Mouse (Mus musculus) heart, adult 8-10 months (tissue): ENCODE data around the gene Mat2a. TPM values are rescaled to one million over a fixed set of nuclear protein-coding genes. Genes with fewer than 3 reads are reported as not detected.
"Not testable (repeated sequence)": the region's sequence is repeated elsewhere in the genome, so short reads cannot be mapped to it uniquely, and the experiment has no call there.

Experiments
- DNase-seq: peaks from one replicate; pipeline ENCODE4 v3.0.0; 2022; ENCODE audit warnings: low spot score
- total RNA-seq, 4 experiments: library from RNA; stranded (reverse); gene quantifications; 2 replicates each; pipeline ENCODE4 v1.2.4; 2022

Gene Mat2a
- 100 to 1,000 TPM; 112 to 150 (median 119) TPM for total RNA-seq

DNA sequence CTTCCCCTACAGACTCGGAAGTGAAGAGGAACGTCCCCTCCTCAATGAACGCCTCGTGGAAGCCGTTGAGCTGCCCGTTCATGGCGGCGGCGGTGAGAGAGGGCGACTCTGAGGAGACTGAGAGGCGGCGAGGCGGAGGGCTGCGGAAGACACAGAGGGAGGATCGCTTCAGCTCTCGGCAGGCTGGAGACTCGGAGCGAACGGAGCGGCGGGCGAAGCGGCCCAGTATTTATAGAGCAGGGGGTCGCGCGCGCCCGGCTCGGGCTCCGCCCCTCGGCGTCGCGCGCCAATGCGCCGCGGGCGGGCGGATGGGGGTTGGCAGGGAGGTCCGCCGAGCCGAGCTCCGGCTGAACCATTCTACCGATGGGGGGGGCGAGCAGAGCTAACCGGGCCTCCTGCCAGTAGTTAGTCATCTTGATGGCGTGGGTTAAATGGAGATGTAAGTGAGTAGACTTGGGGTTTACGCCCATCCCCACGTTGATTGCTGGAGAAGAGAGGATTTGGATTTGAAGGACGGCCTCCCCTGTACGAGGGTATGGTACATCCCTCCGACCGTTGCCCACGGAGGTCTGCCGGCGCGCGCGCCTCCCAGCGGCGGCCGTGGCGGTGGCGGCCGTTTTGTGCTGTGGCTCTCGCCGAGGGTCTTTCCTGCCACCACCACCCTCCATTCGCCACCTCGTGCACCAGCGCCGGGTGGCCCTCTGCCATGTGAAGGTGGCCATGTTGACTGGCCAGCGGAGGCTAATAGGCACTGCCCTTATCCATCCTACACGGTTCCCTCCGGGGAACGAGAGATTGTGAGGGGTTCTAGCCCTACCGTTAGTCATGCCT, at the start of gene Mat2a:
TSS of gene Mat2a (minus strand) at position 204 of the 831 bp plus-strand sequence.
- peak; percentile 91 for DNase-seq

- DNase-seq = peak; percentile 68
Observed at GRCm38 (mm10) chr6:72488850-72489249, 49.5 kb upstream of the Mat2a start.

- DNase-seq = no peak
Observed at GRCm38 (mm10) chr6:72487282-72487681, 47.9 kb upstream of the Mat2a start.

DNA sequence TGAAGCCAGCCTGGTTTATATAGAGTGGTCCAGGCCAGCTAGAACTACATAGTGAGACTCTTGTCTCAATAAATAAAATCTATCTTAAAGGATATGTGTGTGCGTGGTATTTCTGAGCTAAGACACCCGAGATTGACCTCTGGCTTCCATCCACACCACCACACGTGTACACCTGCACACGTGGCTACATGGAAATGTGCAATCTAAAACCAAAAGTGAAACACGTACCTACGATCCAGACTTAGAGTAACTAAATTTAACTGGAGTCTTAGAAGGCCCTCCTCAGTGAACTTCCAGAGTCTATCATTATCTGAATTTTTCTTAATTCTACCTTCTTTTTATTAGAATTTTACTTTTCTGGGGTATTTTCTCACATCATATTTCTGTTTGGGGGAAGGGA, 46.9 kb upstream of the Mat2a start:
- no peak for DNase-seq

DNA sequence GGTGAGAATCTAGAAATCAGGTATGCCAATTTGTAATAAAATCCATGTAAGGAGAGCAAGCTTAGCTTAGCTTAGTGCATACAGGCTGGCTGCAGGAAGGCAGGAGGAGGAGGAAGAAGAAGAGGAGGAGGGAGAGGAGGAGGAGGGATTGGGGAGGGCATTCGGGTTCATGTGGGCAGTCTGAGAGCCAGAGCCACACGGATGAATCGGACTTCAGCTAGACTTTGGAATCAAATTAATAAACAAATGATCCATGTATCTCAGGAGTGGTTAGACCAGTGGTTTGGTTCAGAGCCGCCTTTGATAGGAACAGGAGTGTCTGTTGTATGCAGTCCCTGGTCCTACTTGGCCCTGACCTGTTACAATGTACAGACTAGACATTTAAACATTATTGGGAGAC, 45.5 kb upstream of the Mat2a start:
- no peak for DNase-seq

DNA sequence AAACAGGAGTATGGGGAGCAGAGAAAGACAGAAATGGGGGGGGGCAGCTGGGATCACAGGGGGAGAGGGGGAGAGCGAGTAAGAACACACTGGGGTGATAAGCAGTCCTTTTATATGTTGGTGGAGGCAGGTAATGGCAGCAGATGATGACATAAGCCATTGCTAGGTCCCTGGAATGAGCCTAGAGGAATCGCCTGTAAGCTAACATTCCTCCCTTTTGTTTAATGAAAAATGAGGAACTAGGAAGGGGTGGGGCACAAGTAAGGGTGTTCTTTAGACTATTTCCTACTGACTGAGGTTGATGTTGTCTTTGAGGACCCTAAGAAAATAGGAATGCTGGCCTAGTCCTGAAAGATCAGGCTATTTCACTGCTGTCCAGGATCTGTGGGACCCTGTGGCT, 42.8 kb upstream of the Mat2a start:
- DNase-seq = no peak

GRCm38 (mm10) chr6:72480422-72480702, 41.0 kb upstream of the Mat2a start:
- DNase-seq = no peak

- no peak for DNase-seq
Observed at GRCm38 (mm10) chr6:72479645-72480421, 40.5 kb upstream of the Mat2a start.

GRCm38 (mm10) chr6:72478691-72479090, 39.3 kb upstream of the Mat2a start:
- DNase-seq = not testable (repeated sequence)

DNA sequence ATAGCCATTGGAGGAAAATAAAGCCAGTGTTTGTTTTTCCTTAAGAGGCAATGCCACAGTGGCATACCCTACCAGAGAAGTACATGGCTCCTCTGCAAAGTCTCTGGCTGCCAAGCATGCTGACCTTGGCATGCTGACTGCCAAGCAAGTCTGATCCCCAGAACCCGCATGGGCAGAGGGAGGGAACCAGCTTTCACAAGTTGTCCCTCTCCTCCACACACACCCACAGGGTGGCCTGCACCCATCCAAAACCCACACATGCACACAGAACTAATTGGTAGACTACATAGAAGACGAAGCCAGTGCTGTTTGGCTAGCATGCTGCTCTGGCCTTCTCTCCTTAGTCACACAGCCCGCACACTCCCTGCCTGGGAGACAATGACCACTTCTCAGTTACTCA, 38.3 kb upstream of the Mat2a start:
- no peak for DNase-seq

DNA sequence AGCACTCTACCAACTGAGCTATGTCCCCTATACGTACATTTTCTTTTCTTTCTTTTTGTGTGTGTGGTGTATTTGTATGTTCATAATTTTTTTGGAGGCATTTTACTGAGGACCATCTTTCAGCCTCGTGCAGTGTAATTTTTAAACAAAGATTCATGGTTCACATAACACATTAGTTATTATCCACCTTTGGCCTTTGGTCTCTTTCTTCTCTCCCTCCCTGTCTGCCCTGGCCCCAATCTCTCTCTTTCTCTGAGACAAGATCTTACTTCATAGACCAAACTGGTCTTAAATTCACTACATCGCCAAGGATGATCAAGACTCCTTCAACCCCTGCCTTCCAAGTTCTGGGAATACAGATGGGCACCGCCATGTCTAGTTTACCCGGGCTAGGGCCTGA, 37.5 kb upstream of the Mat2a start:
- no peak for DNase-seq

DNA sequence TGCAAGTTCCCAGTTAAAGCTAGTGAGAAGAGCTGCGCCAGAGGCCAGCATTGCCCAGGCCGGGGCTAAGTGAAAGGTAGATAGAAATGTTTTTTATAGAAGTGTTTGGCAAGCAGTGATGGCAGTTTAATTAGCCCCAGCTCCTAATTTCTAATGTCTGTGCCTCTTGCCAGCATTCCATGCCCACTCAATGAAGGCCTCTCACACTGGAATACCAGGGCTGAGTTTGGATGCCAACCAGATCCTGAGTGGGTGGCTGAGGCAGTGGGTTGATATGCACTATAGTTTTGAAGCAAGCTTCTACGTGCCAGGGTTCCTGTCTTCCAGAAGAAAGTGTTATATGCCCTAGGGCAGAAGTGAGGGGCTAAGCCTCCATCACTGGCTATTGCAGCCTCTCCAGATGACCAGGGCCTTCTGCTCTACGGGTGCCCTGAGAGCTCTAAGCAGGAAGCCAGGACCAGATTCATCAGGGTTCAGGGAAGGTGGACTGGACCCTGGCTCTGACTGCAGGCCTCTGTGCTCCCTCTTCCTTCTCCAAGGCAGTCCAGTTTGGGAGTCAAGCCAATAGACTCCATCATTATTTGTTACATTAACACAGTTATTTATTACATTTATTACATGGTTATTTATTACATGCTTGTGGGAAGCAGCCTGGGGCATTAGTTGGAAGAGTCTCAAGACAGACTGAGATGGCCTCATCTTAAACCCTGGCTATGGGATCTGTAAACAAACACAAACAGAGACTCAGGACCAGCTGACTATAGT, 36.0 kb upstream of the Mat2a start:
- no peak for DNase-seq

DNA sequence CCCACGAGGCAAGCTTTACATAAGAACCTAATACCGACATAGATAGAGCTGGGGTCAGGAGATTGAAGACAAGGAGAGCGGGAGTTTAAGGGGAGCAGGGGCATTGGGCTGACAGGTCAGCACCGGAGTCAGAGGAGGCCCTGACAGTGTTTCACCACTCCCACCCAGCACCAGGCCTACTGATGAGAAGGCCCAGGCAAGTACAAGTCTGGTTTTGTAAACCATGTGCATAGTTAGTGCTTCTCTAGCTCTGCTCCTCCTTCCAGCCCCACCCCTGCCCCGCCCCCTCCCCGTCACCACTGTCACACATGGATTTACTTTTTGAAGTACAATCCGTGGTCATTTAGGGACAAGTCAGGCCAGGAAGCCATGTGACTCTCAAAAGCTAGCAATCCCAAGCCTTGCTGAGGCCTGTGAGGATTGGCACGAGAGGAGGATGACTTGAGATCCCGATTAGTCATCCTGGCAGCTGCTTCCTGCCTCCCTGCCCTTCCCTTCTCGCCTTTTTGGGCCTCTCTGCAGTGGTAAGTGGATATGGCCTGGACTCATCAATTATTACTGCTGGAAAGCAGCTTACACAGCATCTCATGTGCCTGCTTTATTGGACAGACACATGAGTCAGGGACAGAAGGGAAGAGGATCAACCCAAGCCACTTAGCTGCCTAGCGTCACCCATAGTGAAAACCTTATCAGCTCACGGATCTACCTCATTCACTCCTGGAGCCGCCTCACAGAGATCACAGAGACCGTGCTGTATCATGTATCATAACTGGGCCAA, 34.1 kb upstream of the Mat2a start:
- DNase-seq = peak; percentile 72

- no peak for DNase-seq
Observed at GRCm38 (mm10) chr6:72466171-72466570, 26.8 kb upstream of the Mat2a start.

GRCm38 (mm10) chr6:72465361-72466157, 26.2 kb upstream of the Mat2a start:
- DNase-seq = peak; percentile 40

- not testable (repeated sequence) for DNase-seq
Observed at GRCm38 (mm10) chr6:72462550-72463257, 23.3 kb upstream of the Mat2a start.

GRCm38 (mm10) chr6:72460036-72460801, 20.9 kb upstream of the Mat2a start:
- no peak for DNase-seq

GRCm38 (mm10) chr6:72458921-72459320, 19.6 kb upstream of the Mat2a start:
- DNase-seq = no peak

GRCm38 (mm10) chr6:72458418-72458817, 19.1 kb upstream of the Mat2a start:
- DNase-seq = no peak
